Mouse (Mus musculus) brain, adult 2 months (tissue): ENCODE measurements around the gene Psmc2.

Source experiments
- DNase-seq: peaks from one replicate; pipeline ENCODE4 v3.0.0; 2011; ENCODE audit warnings: low read depth, low spot score

The Psmc2 gene

GRCm38 (mm10) chr5:21785053-21785452 lies at the start of gene Psmc2, which contains the start of gene Dnajc2:
Psmc2 (plus strand) TSS chr5:21785283.
Dnajc2 (minus strand) TSS chr5:21785251.
- peak; percentile 96 for DNase-seq

- peak; percentile 87 for DNase-seq
These were observed 49.5 kb upstream of the Psmc2 start for GRCm38 (mm10) chr5:21735584-21735983.

GRCm38 (mm10) chr5:21736046-21736445 lies 49.0 kb upstream of the Psmc2 start:
- DNase-seq: no peak

- DNase-seq: peak; percentile 91
These were observed 48.0 kb upstream of the Psmc2 start, which contains the start of gene Pmpcb for GRCm38 (mm10) chr5:21736956-21737585. Pmpcb (plus strand) TSS chr5:21737141.

DNA sequence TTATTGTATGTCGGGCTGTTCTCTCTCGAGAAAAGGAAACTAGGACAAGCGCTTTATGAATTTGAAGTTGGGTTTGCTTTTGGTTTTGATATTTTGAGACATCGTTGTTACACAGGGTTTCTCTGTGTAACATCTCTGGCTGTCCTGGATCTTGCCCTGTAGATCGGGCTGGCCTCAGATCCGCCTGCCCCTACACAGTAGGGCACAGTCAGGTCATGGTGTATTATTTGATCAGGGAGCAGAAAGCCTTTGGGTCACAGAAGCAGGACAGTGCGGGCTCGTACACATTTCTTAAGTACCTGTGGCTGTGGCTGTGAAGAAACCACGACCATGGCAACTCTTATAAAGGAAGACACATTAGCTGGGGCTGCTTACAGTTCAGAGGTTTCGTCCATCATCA lies 47.5 kb upstream of the Psmc2 start:
- DNase-seq: no peak

DNA sequence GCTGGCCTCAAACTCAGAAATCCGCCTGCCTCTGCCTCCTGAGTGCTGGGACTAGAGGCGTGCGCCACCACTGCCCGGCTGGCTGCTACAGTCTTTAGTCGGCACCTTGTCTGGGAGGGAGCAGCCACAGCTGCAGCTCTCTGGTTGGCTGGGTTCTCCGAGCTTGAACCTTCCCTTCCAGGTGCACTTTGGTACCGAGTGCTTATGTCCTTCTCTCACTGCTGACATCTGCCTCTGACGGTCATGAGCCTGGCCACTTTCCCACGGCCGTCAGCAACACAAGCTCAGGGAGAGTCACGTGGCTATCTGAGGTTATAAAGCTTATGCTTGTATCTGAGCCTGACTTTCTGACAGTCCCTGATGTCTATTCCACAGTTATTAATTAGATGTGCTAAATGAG lies 46.0 kb upstream of the Psmc2 start:
- no peak for DNase-seq

DNA sequence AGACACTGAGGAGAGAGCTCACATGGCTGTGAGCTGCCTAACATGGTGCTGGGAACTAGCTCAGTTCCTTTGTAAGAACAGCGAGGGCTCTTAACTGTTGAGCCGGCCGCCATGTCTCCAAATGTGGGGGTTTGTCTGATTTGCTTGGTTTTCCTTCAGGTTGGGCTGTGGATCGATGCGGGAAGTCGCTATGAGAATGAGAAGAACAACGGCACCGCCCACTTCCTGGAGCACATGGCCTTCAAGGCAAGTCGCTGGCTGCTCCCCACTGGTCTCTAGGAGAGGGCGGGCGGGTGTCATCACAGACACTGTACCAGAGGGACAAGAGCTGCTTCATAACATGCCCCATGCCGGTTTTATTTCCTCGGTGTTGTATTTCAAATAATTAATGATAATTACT lies 45.2 kb upstream of the Psmc2 start:
- DNase-seq: no peak

DNA sequence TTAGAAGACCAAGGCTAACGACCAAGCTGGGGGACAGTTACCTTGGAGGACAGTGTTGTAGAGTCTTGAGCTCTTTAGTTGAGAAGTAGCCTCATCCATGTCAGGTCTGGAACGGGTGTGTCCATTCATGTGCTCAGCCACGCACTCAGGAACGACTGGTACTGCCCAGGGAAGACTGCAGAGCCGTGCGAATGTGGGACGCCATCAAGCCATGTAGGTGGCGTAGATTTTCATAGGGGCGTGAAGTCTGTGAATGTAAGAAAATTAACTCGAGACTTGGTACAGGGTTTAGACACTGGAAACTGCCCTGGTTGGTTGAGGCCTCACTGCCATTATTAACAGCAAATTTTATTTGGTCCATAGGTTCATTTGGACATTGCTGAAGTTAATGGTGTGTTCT lies 41.5 kb upstream of the Psmc2 start:
- DNase-seq: no peak

GRCm38 (mm10) chr5:21744651-21745050 lies 40.4 kb upstream of the Psmc2 start:
- DNase-seq: no peak

GRCm38 (mm10) chr5:21745966-21746365 lies 39.1 kb upstream of the Psmc2 start:
- no peak for DNase-seq

GRCm38 (mm10) chr5:21768506-21768905 lies 16.6 kb upstream of the Psmc2 start:
- no peak for DNase-seq

DNA sequence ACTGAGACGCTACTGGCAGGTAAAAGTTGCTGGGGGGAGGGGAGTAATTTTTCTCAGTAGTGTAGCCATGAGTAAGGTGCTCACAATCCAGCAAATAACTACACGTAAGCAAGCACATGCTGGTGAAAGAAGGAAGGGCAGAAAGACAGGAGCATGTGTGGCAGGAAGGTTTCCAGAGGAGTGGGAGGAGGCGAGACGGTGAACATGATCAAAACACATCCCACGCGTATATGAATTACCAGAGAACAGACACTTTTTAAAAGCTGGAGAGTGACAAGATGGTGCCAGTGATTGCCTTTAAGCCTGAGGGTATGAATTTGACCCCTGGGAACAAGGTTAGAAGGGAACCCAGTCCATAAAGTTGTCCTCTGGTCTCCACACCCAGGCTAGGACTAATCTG lies 15.2 kb upstream of the Psmc2 start:
- peak; percentile 44 for DNase-seq

GRCm38 (mm10) chr5:21776491-21776890 lies 8.6 kb upstream of the Psmc2 start:
- no peak for DNase-seq

DNA sequence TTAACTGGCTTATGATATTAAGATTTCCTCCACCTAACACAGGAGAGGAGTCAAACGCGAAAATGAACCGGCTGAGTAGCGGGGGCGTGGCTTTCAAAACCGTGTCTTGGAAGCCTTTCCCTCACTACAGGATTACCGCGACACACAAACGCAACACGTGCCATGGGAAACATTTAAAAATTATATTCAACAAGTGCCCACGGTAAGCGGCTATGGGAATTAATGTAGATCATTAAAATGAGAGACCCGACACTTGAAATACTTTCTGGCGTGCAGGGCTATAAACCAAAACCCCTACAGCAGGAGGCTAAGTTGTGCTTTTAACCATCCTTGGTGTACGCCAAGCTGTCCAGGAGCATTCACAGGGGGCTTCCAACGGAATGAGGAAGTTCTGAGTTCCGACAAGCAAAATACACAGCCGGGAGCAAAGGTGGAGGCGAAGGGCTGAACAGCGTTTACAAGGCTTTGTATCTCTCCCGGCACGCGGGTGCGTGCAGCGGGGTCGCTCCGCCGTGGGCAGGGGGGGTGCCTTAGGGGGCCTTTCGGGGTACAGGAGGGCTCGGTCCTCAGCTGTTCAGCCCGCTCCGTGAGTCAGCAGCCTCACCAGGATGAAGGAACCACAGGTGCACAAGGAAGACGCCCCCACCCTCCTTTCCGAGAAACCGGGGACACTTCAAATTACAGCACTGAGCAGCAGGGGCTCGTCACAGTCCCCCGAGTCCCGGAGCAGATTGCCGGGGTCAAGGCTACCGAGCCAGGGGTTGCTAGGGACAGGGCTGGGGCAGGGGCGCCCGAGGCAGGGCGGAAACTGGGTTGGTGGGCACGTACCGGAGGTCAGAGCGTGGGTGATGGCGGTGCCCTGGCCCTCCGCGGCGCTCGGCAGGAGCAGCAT lies 676 bp upstream of the Psmc2 start:
- DNase-seq: peak; percentile 29

- DNase-seq: no peak
These were observed 693 bp downstream of the Psmc2 start for GRCm38 (mm10) chr5:21785776-21786175.

- DNase-seq: peak; percentile 96
These were observed 1.4 kb downstream of the Psmc2 start for GRCm38 (mm10) chr5:21786258-21787185.

DNA sequence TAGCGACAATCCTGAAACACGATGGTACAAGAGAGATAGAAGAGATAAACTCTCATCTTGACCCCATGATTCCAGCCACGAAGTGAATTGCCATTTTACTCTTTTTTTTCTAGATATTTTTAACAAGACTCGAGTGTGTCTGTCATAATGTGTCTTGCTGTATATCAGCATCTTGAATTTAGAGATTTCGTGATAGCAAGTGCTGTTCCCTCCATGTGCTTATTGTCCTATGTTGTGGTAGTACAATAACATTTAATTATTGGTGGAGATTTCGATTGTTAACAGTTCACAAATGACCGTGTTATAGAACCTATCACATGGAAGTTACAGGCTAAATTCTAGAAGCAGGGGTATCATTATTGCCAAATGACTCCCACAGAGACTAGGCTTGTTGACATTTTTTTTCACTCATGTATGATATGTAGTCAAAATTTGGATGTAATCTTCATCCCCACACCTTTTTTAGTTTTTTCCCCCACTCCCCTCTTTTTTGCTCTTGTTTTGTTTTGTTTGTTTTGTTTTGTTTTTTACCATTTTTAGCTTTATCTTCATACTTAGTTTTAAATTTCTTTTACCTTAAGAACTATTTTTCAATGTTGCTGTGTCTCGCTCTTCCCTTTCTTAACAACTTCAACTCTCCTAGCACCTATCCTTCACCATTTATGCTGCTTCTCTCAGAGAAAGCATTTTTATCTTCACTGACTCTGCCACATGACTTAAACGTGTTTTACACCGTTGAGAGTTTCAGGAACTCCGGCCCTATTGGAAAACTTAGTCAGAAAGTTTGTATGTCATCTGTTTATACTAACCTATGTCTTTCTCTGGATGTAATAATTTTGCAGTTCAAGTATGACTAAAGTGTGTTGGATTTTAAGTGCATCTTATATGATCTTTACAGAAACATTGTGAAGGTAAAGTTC lies 2.4 kb downstream of the Psmc2 start:
- DNase-seq: no peak

DNA sequence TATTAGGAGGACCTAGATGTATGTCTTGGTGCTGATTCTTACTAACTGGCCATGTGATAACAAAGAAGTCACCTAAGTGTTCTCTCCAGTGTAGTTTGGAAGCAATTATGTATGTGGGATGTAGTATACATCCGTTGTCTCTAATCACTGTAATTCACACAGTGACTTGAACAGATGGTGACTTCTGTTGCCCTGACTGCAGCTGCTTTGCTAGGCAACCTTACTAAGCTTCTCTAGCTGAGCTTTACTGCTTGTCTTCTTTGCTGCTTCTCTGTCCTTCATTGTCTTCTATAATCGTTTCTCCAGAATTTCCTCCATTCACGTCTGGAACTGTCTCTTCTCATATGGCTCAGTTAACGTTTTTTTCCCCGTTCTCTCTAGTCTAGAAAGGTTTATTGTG lies 4.0 kb downstream of the Psmc2 start:
- peak; percentile 60 for DNase-seq

GRCm38 (mm10) chr5:21792166-21792565 lies 7.1 kb downstream of the Psmc2 start:
- DNase-seq: no peak

DNA sequence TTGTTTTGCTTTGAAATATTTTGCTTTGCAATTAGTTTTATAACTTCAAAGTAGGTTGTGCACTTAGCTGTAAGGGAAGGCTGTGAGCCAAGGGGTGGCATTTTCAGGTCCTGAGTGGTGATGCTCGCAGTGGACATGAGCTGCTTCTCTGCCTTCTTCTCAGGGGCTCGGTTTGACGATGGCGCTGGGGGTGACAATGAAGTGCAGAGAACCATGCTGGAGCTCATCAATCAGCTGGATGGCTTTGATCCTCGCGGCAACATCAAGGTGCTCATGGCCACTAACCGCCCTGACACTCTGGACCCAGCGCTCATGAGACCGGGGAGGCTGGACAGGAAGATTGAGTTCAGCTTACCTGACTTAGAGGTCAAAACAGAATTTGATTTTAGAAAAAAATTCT lies 17.8 kb downstream of the Psmc2 start:
- DNase-seq: no peak

- DNase-seq: peak; percentile 32
These were observed 18.7 kb downstream of the Psmc2 start for GRCm38 (mm10) chr5:21803691-21804188.
